Mouse (Mus musculus) kidney, adult 8-10 months (tissue): ENCODE measurements at regions not wholly inside any gene's neighbourhood (a gene's known extent, or its start where the extent isn't known, plus 50 kb on each side); places are given as distances from the start of the nearest gene placed in this dataset.

Experiments
- DNase-seq, 2 experiments: peaks; one replicate each; pipeline ENCODE4 v3.0.0; 2022

GRCm38 (mm10) chr5:132758941-132759340, 215.8 kb upstream of the Auts2 start:
- DNase-seq, result no peak

GRCm38 (mm10) chr5:132737966-132738365, 194.8 kb upstream of the Auts2 start:
- no peak for DNase-seq

- no peak for DNase-seq
Observed at GRCm38 (mm10) chr5:132728689-132729189, 185.6 kb upstream of the Auts2 start.

GRCm38 (mm10) chr5:132724467-132724866, 181.3 kb upstream of the Auts2 start:
- DNase-seq, result no peak

DNA sequence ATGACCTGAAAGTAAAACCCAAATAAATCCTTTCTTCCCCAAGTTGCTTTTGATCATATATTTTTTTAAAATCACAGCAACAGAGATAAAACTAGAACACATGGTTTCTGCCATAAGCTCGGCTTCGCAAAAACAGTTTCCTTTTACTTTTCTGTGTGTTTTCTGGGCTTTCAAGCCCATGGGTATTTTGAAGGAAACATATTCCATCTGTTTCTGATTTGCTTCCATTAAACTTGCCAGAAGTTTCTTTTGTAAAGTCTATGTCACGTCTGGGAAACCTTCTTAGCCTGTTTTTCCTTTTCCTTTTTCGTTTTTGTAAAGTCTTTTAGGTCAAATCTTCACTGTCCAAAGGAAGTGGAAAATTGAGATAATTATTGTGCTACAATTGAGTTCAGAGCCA, 167.2 kb upstream of the Auts2 start:
- no peak for DNase-seq

DNA sequence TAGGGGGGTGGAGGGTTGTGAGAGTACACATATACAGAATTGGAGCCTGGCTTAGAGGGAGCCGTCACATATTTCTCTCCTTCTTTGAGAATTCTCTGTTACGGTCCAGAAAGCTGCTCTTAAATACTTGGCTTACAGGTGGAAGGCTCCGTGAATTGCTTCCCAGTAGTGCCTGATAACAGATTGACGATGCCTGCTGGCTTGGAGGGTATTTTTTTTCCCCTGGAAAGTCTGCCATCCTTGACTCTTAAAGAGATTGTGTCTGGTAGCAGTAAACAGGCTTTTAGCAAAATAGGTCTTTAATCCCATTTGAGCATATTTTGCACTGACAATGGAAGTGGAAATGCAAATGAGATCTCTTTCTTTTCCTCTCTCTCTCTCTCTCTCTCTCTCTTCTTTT, 164.4 kb upstream of the Auts2 start:
- no peak for DNase-seq

DNA sequence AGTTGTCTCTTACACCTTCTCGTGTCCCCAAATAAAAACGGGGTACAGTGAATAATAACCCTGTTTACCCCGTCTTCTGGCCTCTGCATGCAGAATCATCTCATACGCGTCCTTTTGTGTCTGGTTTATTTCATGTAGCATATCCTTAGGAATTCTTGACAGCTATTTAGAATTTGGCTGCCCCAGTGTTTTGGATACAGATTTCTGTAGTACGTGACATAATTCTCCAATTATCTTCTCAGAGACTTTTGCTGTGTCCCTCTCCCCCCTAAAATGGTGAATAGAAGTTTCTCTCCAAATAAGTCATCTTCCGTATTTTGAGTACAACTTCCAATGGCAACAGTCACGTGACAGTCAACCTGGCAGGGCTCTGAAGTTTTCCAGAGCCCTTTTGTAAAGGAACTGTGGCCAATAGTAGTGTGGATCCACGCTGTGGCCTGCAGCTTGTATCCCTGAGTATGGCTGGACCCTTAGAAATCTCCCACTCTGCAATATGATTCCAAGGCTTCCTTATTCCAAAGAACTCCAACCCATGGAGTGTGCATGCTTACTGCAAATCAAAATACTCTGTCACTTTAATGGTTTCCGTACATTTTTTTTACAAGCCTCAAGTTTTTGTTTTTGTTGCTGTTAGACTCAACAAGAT, 160.4 kb upstream of the Auts2 start:
- no peak for DNase-seq

DNA sequence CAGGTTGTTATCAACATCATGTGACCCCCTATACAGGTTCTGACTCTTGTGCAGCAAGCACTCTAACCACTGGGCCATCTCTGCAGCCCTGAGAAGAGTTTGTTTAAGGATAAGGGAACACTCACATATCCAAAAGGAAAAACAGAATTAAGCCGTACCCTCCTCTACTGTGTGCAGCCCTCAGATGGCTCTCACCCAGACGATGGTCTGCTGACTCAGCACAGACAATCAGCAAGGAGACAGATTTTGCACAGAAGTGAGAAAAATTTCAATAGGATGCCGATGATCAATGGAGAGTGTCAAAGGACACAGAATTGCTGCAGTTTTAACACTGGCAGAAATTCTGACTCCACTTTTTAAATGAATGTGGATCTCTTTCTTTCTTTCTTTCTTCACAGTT, 159.4 kb upstream of the Auts2 start:
- DNase-seq, result no peak

DNA sequence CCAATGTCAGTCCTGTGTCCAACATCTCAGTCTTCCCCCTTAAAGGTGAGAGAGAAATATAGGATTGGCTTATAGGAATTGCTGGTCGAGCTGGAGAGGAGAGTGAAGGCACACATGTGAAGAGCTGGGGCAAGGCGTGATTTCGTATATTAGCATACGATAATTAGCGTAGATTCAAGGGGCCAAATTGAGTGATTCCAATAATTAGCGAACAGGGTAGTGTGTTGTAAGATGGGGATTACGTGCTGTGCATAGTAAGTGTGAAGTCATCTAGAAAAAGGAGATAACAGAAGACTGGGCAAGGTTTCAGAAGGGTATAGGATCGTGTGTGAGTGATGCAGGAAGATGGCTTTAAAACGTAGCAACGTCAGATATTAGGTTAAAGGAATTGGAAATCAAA, 147.6 kb upstream of the Auts2 start:
- DNase-seq, result no peak

GRCm38 (mm10) chr5:132675261-132675660, 132.1 kb upstream of the Auts2 start:
- DNase-seq, result no peak

- no peak for DNase-seq
Observed at GRCm38 (mm10) chr5:132673599-132674305, 130.6 kb upstream of the Auts2 start.

GRCm38 (mm10) chr5:132671496-132671895, 128.4 kb upstream of the Auts2 start:
- no peak for DNase-seq

DNA sequence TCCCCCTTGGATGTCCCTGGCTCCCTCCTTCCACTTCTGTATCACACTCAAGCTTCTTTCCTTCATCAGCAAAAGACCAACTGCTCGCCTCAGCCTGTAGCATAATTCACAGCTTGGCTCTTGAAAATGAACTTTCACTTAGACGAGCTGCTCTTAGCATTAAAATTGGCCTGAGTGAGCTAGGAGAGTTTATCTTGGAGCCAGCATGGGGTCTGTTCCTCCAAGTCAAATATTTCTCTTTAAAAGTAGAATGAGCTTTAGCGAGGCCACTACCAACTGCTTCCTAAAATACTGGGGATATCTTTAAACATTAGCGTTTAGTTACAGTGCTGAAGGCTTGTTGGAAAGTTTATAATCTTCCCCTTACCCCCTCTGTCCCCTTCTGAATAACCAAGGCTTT, 124.2 kb upstream of the Auts2 start:
- DNase-seq, result no peak

DNA sequence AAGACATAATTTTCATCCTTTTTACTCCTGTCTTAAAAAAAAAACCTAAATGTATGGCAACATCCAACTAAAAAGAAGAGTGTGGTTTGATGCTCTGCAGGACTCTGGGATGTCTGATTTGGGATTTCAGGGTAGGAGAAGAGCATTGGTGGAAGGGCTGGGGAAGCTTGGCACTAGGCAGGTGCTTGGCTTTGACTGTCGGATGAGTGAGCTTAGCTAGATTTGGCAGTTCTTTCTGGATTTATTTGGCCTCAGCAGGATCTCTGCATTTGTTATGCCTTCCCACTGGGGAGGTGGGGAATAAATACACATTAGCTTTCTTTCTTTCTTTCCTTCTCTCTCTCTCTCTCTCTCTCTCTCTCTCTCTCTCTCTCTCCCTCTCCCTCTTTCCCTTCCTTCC, 118.1 kb upstream of the Auts2 start:
- no peak for DNase-seq

GRCm38 (mm10) chr5:132660036-132660435, 116.9 kb upstream of the Auts2 start:
- no peak for DNase-seq

DNA sequence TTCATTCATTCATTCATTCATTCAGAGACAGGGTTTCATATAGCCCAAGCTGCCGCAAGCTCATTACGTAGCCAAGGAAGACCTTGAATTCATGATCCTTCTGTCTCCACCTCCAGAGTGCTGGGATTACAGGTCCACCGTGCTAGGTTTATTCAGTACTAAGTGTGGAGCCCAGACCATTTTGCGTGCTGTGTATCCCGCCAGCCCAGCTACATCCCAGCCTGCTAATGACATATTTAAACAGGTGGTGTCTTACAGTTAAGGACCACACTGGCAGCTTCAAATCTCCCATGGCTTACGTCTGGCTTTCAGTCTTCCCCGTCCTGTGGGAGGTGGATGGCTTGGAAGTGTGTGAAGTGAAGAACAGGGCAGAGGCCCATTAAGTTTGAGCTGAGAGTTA, 111.2 kb upstream of the Auts2 start:
- no peak for DNase-seq

DNA sequence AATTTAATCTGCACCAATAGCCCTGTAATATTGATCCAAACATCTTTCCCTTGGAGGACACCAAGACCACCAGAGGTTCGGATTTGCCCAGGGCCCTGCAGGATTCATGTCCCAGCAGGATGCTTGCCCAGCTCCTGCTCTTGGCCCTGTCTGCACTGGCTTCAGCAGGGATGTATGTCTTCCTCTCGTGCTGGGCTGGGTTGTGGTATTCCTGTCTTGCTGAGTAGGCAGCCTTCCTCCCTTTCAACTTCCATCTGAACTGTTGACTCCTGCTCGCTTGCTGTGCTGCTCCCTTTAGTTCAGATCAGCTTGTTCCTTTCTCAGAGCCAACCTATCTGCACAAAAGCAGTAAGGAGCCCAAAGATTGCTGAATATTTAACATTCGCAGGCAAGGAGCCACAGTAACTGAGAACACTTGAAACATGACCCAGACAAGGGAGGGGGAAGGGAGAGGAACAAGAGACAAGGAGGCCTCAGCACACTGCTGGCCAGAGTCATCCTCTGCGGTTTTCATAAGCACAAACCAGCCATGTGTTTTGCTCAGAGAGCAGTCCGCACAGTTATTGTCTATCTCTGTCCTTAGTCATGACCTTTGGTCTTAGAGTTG, 110.7 kb upstream of the Auts2 start:
- no peak for DNase-seq

- no peak for DNase-seq
Observed at GRCm38 (mm10) chr5:132652201-132652600, 109.1 kb upstream of the Auts2 start.

GRCm38 (mm10) chr5:132649771-132650170, 106.6 kb upstream of the Auts2 start:
- no peak for DNase-seq

- no peak for DNase-seq
Observed at GRCm38 (mm10) chr5:132648751-132649150, 105.6 kb upstream of the Auts2 start.

DNA sequence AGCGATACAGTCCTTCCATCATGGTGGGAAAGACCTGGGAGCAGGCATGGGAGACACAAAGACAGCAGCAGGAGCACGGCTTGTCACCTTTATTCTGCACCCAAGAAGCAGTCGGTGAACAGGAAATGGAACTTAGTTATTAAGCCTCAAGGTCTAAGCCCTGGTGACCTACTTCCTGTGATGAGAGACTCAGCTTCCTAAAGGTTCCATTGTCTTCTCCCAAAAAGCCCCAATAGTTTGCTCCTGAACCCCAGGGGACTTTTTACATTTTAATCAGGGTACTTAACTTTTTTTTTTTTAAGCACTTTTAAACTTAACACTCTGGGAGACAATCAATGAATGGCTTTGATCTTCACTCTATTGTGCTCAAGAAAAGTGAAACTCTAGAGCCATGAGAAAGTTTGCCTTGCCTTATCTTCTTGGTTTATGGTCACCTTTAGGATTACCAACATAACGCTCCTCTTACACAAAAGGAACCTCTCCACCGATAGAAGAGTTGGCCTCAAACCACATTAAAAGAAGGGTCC, 101.6 kb upstream of the Auts2 start:
- no peak for DNase-seq

DNA sequence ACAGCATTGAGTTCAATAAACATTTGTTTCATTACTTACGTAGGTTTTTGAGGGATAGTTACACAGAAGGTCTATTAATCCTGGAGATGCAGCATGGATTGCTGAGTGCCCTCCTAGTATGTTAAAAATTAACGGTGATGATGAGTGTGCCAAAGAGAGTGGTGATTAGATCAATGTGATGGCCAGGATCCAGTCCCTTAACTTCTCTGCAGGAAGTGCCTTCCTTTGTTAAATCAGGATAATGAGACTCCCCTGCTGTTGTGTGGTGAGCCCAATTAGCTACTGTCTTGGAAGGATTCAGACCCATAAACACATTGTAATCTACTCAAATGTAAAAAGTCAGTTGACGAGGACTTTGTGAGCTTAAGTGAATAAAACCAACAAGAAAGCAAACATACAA, 100.1 kb upstream of the Auts2 start:
- DNase-seq, result no peak

DNA sequence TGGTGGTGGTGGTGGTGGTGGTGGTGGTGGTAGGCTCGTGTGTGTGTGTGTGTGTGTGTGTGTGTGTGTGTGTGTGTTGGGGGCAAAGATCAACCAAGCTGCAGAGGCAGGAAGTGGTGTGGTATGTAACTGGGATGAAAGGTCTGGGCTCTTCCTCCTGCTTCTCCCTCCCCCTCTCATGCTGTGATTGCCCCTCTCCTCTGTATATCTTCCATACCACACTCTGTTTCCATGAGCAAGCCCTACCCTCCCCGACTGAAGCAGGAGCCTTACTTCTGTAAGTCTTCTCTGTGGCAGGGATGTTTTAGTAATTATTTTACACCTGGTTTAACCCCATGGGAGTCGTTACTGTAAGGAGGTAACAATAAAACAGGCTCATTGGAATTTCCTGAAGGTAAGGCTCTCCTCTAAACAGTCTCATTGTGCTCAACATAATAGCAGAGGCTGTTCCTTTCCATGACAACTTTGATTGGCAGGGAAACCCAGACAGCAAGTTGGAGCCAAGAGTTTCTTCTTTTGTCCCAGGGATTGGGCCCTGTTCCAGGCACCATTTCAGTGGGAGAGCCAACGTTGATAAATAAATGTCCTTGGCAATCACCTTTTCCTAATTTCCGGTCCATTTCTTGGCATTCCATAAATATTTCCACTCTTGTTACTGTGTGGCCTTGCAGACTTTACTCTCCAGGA, 90.2 kb upstream of the Auts2 start:
- no peak for DNase-seq
